Mouse (Mus musculus) kidney, adult 2 months (tissue): Measurements from ENCODE around the gene Nos1. TPM values are rescaled to one million over a fixed set of nuclear protein-coding genes. Genes with fewer than 3 reads are reported as not detected.

ENCODE experiments used
- DNase-seq: peaks from one replicate; pipeline ENCODE4 v3.0.0; 2021
- H3K27ac ChIP-seq: fragments of 200-500 bp; 2 replicates; pipeline ENCODE4 v1.5.1; 2012; ENCODE audit warnings: low read depth, low read length, control low read depth, inconsistent platforms; ENCODE audit not compliant: insufficient read depth
- H3K27me3 ChIP-seq: fragments of 200-500 bp; replicated peaks from 2 replicates; pipeline ENCODE4 v1.6.1; 2012; ENCODE audit warnings: mild to moderate bottlenecking, moderate library complexity, low read length, inconsistent platforms; ENCODE audit not compliant: control insufficient read depth, insufficient read depth
- H3K36me3 ChIP-seq: fragments of 200-500 bp; 2 replicates; pipeline ENCODE4 v1.6.1; 2012; ENCODE audit warnings: mild to moderate bottlenecking, moderate library complexity, low read length, inconsistent platforms; ENCODE audit not compliant: control insufficient read depth, insufficient read depth
- H3K4me1 ChIP-seq: fragments of 200-500 bp; 2 replicates; pipeline ENCODE4 v1.6.1; 2011; ENCODE audit warnings: low read length; ENCODE audit not compliant: control insufficient read depth, insufficient read depth
- H3K4me3 ChIP-seq: fragments of 200-500 bp; 2 replicates; pipeline ENCODE4 v1.5.1; 2011; ENCODE audit warnings: mild to moderate bottlenecking, low read depth, low read length, control low read depth; ENCODE audit not compliant: insufficient read depth
- CTCF ChIP-seq: fragments of 200-500 bp; conservative IDR thresholded peaks from 2 replicates; pipeline ENCODE4 v1.5.1; 2011; ENCODE audit warnings: low read depth, mild to moderate bottlenecking, control low read depth, low read length, moderate library complexity, mixed read lengths; ENCODE audit not compliant: insufficient read depth, insufficient read length
- POLR2A ChIP-seq: fragments of 200-500 bp; IDR thresholded peaks from one replicate; pipeline ENCODE4 v1.6.1; 2011; ENCODE audit warnings: low read depth, low read length, control low read depth
- WGBS: fragments of 180-500 bp; shearing (Covaris S2); methylation state at CpG from one replicate; pipeline ENCODE4 v1.1.7; 2018; 5-methylcytosine and 5-hydroxymethylcytosine counted together
- polyA plus RNA-seq: library from polyadenylated mRNA; depleted of rRNA; stranded (reverse); fragments of >200 nt; gene quantifications from 2 replicates; pipeline ENCODE4 v1.2.3, GENCODE M21; 2012

Nos1 gene
- polyA plus RNA-seq, 1 experiment = 0.67 TPM

- TF ChIP-seq POLR2A (no peak), CTCF (no peak)
- Histone ChIP-seq H3K4me3 (no peak overlapping the region), H3K4me1 (no peaks in the 10 kb centered on the region), H3K27ac (no peak overlapping the region), H3K27me3 (no peaks in the 10 kb centered on the region), H3K36me3 (no peaks in the 10 kb centered on the region)
- no peak for DNase-seq
- 58% methylated on average over 12 of the region's 12 CpGs for WGBS
Measured at GRCm38 (mm10) chr5:117850474-117850873, 69.6 kb downstream of the Nos1 start.

- TF ChIP-seq CTCF (no peak), POLR2A (no peak)
- Histone ChIP-seq H3K4me3 (no peak overlapping the region), H3K27ac (no peak overlapping the region), H3K27me3 (no peaks in the 10 kb centered on the region), H3K36me3 (no peaks in the 10 kb centered on the region), H3K4me1 (no peaks in the 10 kb centered on the region)
- peak; percentile 54 for DNase-seq
- WGBS = 25% methylated on average over 10 of the region's 10 CpGs
Measured at GRCm38 (mm10) chr5:117853741-117854140, 72.9 kb downstream of the Nos1 start.

GRCm38 (mm10) chr5:117864588-117865300 is 83.9 kb downstream of the Nos1 start:
- TF ChIP-seq POLR2A = no peak
- no peak for TF ChIP-seq CTCF
- no peak overlapping the region for H3K4me3 ChIP-seq
- WGBS = 31% methylated on average over 13 of the region's 13 CpGs
- no peaks in the 10 kb centered on the region for H3K36me3 ChIP-seq
- no peaks in the 10 kb centered on the region for H3K27me3 ChIP-seq
- DNase-seq = no peak
- H3K4me1 ChIP-seq = no peaks in the 10 kb centered on the region
- no peak overlapping the region for H3K27ac ChIP-seq

GRCm38 (mm10) chr5:117865876-117866275 is 85.0 kb downstream of the Nos1 start:
- Histone ChIP-seq H3K4me3 (no peak overlapping the region), H3K4me1 (no peaks in the 10 kb centered on the region), H3K27me3 (no peaks in the 10 kb centered on the region), H3K27ac (no peak overlapping the region), H3K36me3 (no peaks in the 10 kb centered on the region)
- WGBS = 66% methylated on average over 16 of the region's 16 CpGs
- no peak for TF ChIP-seq POLR2A
- no peak for TF ChIP-seq CTCF
- no peak for DNase-seq

- Histone ChIP-seq H3K4me3 (no peak overlapping the region), H3K27me3 (no peaks in the 10 kb centered on the region), H3K36me3 (no peaks in the 10 kb centered on the region), H3K27ac (no peak overlapping the region), H3K4me1 (no peaks in the 10 kb centered on the region)
- WGBS = 43% methylated on average over 1 of the region's 1 CpGs
- TF ChIP-seq POLR2A = no peak
- TF ChIP-seq CTCF = no peak
- no peak for DNase-seq
Measured at GRCm38 (mm10) chr5:117871614-117872013, 90.8 kb downstream of the Nos1 start.

GRCm38 (mm10) chr5:117873807-117874206 is 93.0 kb downstream of the Nos1 start:
- WGBS = 78% methylated on average over 8 of the region's 8 CpGs
- DNase-seq = no peak
- Histone ChIP-seq H3K4me1 (no peaks in the 10 kb centered on the region), H3K36me3 (no peaks in the 10 kb centered on the region), H3K27me3 (no peaks in the 10 kb centered on the region), H3K4me3 (no peak overlapping the region), H3K27ac (no peak overlapping the region)
- TF ChIP-seq POLR2A = no peak
- no peak for TF ChIP-seq CTCF

GRCm38 (mm10) chr5:117874236-117874635 is 93.4 kb downstream of the Nos1 start:
- no peak for DNase-seq
- WGBS = 80% methylated on average over 7 of the region's 7 CpGs

More at GRCm38 (mm10) chr5:117874236-117874635, 93.4 kb downstream of the Nos1 start:
- H3K36me3 ChIP-seq = no peaks in the 10 kb centered on the region
- H3K4me3 ChIP-seq = no peak overlapping the region
- TF ChIP-seq CTCF (no peak), POLR2A (no peak)
- no peaks in the 10 kb centered on the region for H3K4me1 ChIP-seq
- no peaks in the 10 kb centered on the region for H3K27me3 ChIP-seq
- no peak overlapping the region for H3K27ac ChIP-seq
